Mouse (Mus musculus): ENCODE data around the gene 1810055G02Rik.

The 1810055G02Rik gene

GRCm38 (mm10) chr19:3695006-3695405 is 13.1 kb upstream of the 1810055G02Rik start:
- in situ Hi-C loops (cut with MboI, MseI) = no loop called here

- in situ Hi-C loops (cut with MboI, MseI) = no loop called here
Measured at GRCm38 (mm10) chr19:3695471-3695870, 12.6 kb upstream of the 1810055G02Rik start.

GRCm38 (mm10) chr19:3695976-3696375 is 12.1 kb upstream of the 1810055G02Rik start:
- in situ Hi-C loops (cut with MboI, MseI) = no loop called here

- in situ Hi-C loops (cut with MboI, MseI) = no loop called here
Measured at GRCm38 (mm10) chr19:3698035-3698434, 10.1 kb upstream of the 1810055G02Rik start.

GRCm38 (mm10) chr19:3699508-3700438 is 8.3 kb upstream of the 1810055G02Rik start:
- in situ Hi-C loops (cut with MboI, MseI) = no loop called here

- in situ Hi-C loops (cut with MboI, MseI) = no loop called here
Measured at GRCm38 (mm10) chr19:3702460-3702859, 5.6 kb upstream of the 1810055G02Rik start.

DNA sequence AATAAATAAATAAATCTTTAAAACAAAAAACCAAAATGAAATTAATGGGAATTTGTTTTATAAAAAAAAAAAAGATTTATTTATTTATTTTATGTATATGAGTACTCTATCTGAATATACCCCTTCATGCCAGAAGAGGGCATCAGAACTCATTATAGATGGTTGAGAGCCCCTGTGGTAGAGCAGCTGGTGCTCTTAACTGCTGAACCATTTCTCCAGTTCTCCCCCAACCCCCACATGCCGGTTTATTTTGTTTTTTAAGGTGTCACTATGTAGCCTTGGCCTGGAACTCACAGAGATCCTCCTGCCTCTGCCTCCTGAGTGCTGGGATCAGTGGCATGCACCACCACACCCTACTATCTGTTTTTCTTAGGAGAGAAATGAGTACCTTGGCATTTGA is 1.8 kb upstream of the 1810055G02Rik start:
- in situ Hi-C loops (cut with MboI, MseI) = no loop called here

- in situ Hi-C loops (cut with MboI, MseI) = no loop called here
Measured at GRCm38 (mm10) chr19:3707553-3707952, 540 bp upstream of the 1810055G02Rik start.

- in situ Hi-C loops (cut with MboI, MseI) = no loop called here
Measured at GRCm38 (mm10) chr19:3709013-3709787, 1.1 kb downstream of the 1810055G02Rik start.

- in situ Hi-C loops (cut with MboI, MseI) = no loop called here
Measured at GRCm38 (mm10) chr19:3710436-3710835, 2.3 kb downstream of the 1810055G02Rik start.

DNA sequence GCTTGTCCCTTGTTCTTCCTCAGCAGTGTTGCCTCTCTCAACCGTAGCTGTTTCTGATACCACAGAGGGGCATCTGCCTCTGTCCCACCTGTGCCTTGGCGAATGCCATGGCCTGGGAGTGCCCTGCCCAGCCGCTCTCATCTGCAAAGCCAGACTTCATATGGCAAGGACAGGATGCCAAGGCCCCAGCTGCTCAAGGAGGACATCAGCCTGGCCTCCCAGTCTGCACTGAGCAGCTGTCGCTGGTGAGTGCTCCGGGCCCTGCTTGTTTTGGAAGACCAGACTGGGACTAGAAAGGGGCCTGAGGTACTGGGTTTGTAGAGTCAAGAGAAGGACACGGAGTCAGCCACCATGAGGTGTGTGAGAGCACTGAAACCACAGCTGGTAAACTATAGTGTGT is 6.3 kb downstream of the 1810055G02Rik start:
- in situ Hi-C loops (cut with MboI, MseI) = no loop called here

- in situ Hi-C loops (cut with MboI, MseI) = loop anchor here (5.0 kb wide), 1 partner anchor 91 kb away; no protein-coding TSS in a partner anchor
Measured at GRCm38 (mm10) chr19:3718481-3719361, 10.6 kb downstream of the 1810055G02Rik start.

DNA sequence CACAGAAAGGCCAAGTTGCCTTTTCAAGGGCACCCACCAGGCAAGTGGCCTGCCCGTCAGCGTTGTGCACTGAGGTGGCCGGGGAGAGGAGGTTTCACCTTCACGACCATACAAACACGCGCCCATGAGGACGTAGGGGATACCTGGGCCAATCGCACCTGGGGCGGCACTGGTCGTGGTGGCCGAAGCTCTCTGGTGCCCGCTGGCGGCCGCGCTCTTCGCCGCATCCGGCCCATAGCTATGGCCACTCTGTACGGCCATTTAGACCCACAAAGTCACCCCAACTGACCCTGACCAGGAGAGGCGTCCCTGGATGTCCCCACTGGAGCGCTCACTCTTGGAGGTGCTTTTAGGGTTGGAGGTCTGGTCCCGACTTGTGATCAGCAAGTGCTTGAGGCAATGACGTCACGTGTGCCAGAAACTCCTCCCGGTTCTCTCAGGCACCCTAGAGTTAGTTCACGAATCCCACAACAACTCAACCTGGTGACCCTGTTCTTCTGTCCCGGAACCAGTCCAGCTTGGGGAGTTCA is 11.3 kb downstream of the 1810055G02Rik start:
- in situ Hi-C loops (cut with MboI, MseI) = loop anchor here (5.0 kb wide), 1 partner anchor 92 kb away; no protein-coding TSS in a partner anchor

GRCm38 (mm10) chr19:3723170-3723569 is 15.1 kb downstream of the 1810055G02Rik start:
- in situ Hi-C loops (cut with MboI, MseI) = no loop called here

DNA sequence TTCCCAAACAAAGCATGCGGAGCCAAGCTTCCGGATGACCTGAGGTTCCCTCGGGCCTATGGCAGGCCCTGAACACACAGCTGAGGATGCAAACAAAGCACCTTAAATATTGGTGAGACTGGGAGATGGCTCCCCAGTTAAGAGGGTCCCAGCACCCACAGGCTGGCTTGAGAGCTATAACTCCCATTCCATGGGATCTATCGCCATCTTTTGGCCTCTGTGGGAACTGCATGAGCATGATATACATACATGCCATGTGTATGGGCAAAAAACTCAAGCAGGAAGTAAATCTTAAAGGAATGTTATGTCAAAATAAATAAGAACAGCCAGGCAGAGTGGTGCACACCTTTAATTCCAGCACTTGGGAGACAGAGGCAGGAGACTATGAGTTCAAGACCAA is 15.8 kb downstream of the 1810055G02Rik start:
- in situ Hi-C loops (cut with MboI, MseI) = no loop called here

DNA sequence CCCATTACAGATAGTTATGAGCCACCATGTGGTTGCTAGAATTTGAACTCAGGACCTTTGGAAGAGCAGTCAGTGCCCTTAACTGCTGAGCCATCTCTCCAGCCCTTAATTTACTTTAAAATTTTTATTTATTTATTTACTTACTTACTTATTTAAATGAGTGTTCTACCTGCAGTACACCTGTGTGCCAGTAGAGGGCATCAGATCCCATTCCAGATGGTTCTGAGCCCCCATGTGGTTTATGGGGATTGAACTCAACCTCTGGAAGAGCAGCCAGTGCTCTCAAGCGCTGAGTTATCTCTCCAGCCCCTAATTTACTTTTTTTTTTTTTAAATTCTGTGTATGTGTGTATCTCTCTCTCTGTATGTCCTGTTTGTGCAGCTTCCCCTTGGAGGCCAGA is 16.7 kb downstream of the 1810055G02Rik start:
- in situ Hi-C loops (cut with MboI, MseI) = no loop called here

GRCm38 (mm10) chr19:3728901-3729300 is 20.8 kb downstream of the 1810055G02Rik start:
- in situ Hi-C loops (cut with MboI, MseI) = no loop called here

DNA sequence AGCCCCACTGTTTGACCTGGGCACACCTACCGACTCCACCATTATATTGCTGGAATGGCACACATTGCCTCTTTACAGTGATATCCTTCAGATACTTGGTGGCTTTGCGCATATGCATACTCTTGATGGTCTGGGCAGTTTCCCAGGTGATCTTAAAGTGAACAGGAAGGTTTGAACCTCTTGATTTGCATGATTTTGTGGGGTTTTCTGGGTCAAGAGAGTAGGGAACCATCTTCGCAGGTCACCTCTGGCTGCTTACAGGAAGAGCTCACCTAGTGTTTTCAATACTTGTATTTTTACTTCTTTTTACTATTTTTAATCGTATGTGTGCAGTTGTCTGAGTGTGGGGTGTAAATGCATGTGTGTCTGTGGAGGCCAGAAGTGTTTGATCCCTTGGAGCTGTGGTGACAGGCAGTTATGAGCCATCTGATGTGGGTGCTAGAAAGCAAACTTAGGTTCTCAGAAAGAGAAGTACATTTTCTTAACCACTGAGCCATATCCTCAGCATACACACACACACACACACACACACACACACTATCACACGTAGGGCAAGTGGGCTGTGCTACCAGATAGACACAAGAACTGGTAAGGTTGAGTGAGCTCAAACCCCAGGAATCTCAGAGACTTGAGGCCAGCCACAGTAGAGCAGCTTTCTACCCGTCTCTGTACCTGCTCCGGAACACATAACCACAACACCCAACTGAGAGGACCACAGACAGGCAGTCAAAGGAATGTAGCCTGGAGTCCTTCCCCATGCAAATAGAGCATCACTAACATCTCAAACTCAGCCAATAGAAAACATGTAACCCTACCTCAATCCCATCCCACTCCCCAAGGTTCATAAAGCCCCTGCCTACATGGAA is 22.9 kb downstream of the 1810055G02Rik start:
- in situ Hi-C loops (cut with MboI, MseI) = no loop called here

GRCm38 (mm10) chr19:3736001-3736400 is 27.9 kb downstream of the 1810055G02Rik start:
- in situ Hi-C loops (cut with MboI, MseI) = no loop called here

- in situ Hi-C loops (cut with MboI, MseI) = no loop called here
Measured at GRCm38 (mm10) chr19:3739650-3740049, 31.6 kb downstream of the 1810055G02Rik start.
